Mouse (Mus musculus) cerebellum, adult 8-10 months (tissue): ENCODE measurements around the gene Elfn1.
"Not testable (repeated sequence)": the region's sequence is repeated elsewhere in the genome, so short reads cannot be mapped to it uniquely, and the experiment has no call there.

Experiments
- DNase-seq: peaks from one replicate; pipeline ENCODE4 v3.0.0; 2022

The Elfn1 gene

DNA sequence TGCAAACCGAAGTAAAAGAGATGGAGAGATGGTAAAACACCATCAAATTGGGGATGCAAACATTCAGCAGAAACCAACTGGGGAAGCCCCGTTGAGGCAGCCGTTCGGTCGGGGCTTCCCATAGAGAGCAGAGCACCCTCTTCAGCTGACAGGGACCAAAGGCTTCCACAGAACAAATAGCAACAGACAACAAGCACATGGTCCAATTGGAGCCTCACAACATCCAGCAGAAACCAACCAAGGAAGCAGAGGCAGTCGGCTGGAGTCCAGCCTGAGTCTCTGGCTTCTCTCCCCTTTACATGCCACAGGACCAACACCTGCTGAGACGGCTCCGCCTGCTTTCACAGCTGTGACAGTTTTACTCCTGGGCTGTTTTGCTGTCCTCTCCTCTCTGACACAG, 69.7 kb downstream of the Elfn1 start:
- no peak for DNase-seq

DNA sequence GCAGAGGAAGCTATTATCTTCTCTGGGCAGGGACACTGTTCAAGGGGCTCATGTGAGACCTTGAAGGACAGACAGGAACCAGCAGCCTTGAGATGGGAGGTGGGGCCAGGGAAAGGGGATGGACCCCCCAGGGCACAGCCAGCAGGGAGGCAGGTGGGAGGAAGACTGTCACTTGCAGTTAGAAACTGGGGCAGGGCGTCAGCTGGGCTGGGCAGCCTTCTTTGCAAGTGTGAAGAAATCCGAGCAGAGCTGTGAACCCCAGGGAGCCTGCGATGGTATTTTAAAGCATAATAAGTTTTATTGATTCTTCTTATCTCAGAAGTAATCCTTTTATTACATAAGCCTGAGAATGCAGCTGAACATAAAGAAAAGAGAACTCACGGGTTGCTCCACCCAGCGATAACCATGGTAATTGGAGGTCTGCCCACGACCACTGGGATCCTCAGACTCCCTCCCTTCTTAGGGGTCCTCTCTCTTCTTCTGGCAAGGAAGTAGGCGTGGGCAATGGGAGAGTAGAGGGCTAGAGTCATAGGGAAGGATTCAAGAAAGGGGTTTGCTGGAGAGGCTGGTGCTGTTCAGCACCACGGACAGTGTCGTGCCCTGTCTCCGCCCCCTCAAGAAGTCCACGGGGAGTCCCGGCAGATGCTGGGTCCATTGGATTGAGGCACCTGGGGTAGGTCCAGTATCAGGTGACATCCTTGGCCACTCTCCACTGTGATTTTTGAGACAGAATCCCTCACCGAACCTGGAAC, 71.0 kb downstream of the Elfn1 start:
- DNase-seq, result no peak

DNA sequence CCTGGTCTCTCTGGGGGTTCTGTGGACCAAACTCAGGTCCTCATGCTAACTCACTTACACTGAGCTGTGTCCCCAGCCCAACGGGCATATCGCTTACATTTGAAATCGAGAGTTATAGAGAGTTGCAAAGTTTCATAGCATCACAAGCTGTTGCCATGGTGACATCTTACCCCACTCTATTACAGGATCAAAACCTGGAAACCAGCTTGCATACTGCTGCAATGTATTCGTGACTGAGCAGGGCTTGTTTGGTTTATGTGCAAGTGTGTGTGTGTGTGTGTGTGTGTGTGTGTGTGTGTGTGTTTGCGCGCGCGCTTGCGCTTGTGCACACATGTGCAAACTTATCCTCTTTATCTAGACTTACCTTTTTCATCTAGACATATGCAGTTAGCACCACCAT, 71.6 kb downstream of the Elfn1 start:
- DNase-seq, result no peak

DNA sequence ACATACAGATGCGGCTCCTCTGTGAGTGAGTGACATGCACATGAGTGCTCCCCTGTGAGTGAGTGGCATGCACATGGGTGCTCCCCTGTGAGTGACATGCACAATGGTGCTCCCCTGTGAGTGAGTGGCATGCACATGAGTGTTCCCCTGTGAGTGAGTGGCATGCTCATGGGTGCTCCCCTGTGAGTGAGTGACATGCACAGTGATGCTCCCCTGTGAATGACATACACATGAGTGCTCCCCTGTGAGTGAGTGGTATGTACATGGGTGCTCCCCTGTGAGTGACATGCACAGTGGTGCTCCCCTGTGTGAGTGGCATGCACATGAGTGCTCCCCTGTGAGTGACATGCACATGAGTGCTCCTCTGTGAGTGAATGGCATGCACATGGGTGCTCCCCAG, 74.2 kb downstream of the Elfn1 start:
- no peak for DNase-seq

DNA sequence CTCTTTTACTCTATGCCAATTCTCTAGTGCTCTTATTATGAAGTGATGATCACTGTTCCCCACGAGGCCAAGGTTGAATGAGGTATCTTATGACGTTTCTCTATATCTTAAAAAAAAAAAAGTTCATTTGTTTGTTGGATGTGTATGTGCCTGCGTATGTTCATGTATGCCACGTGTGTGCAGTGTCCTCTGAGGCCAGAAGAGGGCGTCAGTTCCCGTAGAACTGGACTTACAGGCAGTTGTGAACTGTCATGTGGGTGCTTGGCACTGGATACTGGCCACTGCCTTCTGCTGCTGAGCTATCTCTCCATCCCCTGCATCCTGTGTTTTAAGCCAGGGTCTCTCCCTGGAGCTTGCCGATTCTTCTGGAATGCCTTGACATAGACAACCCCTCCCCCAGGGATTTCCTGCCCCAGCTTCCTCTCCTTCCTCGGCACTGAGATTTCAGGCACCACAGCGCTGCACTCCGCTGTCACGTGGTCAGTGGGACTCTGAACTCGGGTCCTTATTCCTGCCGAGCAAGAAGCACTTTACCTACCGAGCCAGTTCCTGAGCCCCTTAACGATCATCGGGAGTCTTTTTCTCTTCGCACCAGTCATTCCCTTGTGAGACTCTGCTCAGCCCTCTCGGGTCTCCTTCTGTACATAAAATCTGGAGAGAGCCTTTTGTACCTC, 77.5 kb downstream of the Elfn1 start:
- no peak for DNase-seq

DNA sequence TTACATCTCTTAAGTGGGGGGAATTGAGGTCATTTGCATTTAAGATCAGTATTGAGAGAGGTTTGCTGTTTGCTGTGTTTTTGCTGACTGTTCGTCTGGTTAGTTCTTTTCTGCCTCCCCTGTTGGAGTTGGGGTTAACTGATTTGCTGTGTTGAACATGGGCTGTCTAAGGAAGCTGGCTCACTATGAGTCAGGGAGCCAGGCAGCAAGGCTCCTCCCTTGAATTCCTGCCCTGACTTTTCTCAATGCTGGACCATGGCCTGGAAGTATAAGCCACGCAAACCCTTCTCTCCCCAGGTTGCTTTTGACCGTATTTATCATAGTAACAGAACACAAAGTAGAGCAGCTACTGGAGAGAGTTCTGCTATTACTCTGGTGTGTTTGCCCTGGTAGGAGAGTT, 83.8 kb downstream of the Elfn1 start:
- no peak for DNase-seq

DNA sequence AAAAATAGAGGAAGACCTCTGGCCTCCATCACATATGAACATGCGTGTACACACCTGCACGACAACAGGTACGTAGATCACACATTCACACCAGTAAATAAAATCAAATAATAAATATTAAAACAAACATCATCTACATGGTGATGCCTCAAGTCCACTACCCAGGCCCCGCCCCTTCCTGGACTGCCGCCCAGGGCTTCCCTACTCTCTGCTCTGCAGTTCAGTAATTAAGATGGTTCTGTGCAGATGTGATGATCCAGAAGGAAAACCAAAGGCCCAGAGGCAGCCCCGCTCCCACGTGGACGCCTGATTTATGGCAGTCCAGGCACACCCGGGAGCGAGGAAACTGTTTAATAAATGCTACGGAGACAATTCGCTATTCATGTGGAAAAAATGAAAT, 90.6 kb downstream of the Elfn1 start:
- DNase-seq, result not testable (repeated sequence)

DNA sequence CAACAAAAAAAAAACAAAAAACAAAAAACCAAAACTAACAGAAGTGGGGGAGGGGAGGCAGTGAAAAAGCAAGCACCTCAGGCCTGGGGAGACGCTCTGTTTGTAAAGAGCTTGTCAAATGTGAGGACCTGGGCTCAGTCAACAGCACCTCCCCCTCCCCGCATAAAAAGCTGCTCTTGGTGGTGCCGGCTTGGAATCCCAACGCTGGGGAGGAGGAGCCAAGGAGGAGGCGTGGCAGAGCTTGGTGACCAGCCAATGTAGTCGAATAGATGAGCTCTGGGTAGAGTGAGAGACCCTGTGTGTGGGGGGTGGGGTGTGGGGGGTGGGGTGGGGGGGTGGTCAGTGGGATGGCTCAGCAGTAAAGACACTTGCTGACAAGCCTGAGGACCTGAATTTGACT, 91.2 kb downstream of the Elfn1 start:
- DNase-seq, result no peak

DNA sequence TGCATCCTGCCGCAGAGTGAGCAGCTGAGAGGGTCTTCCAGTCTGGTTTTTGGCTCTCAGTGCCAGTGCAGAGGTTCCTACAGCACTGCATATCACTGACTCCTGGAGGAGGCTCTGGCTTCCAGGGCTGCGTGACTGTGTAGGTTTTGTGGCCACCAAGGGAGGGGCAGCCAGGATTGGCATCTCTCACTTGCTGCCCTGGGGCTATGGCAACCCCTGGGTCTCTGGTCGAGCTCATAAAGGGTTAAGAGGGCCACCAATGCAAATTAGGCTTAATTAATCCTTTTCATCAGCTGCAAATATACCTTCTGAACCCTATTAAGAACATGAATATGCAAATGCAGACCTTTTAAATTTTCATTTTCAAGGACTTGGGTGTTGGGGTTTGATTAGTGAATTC, 94.8 kb downstream of the Elfn1 start:
- DNase-seq, result no peak

DNA sequence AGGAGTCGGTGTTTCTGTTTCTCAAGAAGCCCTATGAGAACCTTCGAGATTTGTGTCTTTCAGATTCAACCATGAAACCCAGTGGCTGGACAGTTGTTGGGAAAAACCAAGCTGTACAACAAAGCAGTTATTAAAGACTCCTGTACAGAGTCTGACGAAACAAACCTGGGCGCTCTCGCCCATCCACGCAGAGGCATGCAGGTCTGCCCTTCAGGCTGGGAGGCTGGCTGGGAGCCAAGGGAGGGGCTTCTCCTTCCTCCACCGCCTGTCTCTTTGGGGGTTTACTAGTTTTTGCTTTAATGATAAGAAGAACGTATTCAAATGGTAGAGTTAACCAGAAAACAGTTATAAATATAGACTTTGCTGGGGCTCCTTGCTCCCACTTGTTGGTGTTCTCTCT, 99.1 kb downstream of the Elfn1 start:
- DNase-seq, result no peak

DNA sequence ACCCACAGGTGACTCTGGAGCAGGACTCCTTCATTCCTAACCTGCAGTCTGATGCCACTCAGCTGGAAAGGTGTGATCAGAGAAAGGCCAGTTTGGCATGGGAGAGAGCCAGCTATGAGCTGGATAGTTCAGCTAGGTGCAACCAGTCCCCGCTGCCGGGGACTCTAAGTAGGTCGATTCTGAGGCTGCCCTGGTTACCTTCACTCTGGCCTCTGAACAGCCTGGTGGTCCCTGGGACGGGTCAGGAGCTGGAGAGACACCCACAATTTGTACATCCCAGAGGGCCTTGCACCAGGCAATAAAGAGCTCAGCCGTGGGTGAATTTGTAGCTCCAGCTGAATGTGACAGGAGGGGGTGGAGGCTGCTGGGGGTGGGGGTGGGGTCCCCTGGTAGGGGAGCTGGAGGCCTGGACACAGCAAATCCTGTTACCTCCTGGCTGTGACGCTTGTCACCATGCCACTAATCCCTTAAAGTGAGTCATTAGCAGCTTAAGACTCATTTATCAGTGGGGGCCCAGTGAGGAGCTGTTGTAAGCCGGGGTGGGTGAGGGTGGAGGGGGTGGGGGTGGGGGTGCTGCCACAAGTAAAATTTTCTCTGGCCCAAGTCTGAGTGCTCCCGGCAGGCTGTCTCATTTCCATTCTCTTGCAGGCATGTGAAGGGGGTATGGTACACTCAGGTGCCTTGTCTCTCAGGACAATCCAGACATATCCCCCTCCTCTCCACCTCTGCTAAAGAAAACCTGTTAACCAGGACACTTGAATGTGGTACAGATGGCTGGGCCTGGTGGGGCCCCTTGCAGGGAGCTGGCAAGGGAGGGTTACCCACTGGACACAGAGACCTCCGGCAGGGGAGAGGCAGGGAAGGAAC, 100.1 kb downstream of the Elfn1 start:
- DNase-seq, result no peak

DNA sequence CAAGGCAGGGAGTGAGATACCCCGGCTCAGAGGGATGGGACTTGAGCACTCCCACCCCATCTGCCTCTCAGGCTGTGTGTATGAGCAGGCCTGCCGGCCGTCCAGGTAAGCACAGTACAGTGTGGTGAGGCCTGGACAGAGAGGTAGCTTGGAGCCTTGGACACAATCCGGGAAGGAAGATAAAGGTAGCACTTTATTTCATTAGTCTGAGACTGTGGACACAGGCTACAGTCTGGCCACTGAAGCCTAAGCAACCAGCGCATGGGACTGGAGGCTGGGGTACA, 100.7 kb downstream of the Elfn1 start:
- DNase-seq, result no peak

DNA sequence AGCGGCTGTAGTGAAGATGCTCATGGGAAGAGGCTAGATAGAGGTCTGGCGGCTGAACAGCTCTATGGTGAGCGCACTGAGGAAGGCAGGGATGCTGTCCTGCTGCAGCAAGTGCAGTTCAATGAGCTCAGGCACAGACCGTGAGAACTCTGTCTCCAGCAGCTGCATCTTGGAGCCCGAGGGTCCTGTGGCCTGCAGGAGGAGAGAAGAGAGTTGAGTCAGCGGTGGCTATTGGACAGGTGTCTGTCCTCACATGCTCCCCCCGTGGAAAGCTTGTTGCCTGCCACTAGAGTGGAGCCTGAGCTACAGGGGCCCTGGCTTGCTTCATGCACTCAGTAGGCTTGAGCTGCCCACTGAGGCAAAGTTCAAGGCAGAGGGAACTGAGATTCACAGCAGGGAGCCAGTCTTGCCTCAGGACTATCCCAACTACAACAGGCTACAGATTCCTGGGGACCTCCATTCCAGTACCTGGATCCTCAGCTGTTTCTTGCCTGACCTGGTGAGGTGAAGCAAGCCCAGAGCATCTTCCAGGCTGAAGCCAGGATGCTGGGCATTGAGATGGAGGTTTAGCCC, 101.4 kb downstream of the Elfn1 start:
- no peak for DNase-seq

DNA sequence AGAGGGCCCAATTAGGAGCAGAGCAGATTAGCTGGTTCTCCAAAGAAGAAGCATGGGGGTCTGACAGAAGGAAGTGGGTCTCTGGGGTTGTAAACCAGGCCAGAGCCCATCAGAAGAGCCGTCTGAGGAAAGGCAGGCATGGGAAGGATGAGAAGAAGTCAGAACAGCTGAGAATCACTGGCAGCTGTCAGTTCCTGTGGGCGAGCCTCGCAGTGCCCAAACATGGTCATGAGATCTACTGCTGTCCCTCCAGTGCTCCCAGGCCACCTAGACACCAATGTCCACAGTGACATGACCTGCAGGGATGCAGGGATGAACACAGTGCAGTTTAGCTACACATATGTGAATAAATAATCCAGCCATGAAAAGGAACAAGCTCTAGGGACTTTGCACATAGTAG, 102.7 kb downstream of the Elfn1 start:
- DNase-seq, result no peak

DNA sequence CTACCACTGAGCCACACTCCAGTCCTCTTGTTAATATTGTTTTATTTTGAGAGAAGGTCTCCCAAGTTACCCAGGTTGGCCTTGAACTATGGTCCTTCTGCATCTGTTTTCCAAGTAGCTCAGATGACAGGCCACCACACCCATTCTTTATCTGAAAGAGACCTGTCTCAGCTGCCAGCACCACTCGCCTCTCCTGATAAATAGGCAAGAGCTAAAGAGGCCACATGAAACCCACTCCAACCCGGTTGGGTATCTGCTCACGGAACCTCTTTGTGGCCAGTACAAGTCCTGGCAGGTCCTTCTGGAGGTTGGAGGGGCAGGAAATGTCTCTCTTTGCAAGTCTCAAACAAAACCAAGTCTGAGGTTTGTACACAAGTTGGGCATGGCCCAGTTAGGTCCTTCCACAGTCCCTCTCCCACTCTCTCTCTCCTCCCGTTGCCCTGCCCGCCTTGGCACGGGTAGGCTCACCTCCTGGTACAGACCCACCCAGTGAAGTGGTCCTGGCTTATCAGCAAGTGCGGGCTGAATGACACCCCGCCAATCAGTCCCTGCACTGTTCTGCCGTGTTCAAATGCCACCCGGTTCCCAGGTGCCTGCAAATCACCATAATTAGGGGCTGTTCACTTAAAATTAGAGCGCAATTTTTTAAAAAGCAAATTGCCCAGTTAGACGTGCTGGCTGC, 104.7 kb downstream of the Elfn1 start:
- DNase-seq, result no peak

DNA sequence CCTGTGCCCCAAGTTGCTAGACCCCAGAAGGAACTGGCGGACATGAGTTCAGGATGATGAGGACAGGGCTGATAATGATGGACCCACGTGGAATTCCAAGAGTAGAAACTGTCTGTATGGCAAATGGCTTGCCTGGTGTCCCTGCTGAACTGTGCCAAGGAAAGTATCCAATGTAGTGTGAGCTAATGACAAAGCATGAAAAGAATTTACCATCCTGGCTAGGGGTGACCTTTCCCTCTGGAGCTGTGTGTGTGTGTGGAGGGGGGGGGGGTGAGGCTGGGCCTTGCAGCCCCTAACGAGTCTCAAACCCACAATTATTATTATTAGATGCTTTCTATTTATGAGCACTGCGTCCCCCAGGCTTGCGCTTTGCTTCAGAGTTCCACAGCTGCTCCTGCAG, 105.9 kb downstream of the Elfn1 start:
- DNase-seq, result no peak

DNA sequence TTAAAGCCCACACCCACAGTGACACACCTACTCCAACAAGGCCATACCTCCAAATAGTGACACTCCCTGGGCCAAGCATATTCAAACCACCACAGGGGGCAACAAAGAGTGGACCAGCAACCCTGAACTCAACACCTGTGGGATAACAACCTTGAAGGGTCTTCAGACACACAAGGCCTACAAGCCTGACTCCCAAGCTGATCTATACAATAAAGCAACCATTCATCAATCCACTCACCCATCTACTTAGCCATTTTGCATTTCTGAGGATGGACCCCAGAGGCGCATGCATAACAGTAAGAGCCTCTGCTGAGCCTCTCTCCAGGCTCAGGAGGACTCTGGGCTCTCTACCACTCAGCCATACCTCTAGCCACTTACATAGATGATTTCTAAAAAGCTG, 109.2 kb downstream of the Elfn1 start:
- no peak for DNase-seq

DNA sequence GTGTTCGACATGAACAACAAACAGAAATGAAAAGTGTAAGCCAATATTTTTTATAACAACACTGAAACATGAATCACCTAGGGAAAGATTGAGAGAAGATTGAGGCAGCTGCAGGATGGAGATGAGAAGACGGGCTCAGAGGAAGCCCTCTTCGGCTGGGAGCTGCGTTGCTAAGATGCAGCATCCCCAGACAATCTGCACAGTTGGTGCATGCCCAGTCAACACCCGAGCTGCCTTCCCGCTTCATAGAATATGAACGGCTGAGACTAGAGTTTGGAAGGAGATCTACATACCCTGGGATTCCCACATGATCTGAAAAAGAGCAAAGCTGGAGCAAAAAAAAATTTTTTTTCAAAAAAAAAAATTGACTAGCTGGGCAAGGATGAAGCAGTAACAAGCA, 111.0 kb downstream of the Elfn1 start:
- DNase-seq, result no peak

DNA sequence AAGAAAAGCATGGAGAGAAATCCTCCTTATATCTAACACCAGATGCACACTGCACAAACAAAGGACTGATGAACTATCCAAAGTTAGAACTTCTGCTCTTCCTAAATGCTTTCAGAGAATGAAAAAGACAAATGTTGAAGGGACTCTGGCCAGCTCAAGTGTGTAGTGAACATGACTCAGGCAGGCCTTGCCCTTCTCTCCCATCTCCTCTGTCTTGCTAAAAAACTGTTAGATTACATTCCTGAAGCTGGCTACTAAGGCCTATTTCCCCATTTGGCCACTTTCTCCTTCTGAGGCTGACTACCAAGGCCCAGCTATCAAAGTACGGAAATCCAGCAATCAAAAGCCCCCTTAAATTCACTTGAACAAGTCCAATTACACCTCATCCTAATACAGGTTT, 111.9 kb downstream of the Elfn1 start:
- no peak for DNase-seq

DNA sequence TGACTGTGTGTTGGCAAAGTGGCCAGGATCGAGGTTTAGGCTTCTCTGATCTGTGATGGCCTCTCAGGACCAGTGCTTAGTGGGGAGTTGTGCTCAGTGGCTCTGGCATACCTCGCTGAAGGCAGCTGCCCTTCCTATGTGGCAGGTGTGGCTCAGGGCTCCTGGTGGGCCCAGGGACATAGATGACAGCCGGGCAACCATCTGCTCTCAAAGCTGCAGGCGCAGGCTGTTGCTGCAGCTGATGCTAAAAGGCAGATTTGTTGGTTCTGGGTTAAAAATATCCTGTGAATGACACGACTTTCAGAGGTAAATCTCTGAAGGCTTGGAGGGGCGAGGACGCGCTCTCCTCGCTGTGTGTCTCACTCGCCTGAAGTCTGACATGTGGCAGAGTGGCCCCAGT, 114.0 kb downstream of the Elfn1 start:
- DNase-seq, result peak; percentile 58

DNA sequence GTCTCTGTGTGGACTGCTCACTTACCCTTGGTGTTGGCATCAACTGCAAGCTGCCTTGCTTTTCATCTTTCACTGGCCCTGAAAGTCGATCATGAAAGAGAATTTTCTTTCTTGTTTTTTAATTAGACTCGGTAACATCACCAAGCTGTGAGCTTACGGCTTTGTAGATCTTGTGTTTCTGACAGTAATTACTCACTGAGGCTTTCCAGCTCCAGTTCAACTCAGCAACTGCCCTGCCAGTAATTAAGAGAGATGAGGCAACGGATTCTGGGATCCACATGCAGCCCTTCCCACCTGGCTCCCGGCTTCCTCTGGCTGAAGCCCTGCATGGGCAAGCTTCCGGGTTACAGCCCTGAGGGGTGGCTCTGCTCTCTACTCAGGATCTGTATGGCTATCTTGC, 115.1 kb downstream of the Elfn1 start:
- no peak for DNase-seq

DNA sequence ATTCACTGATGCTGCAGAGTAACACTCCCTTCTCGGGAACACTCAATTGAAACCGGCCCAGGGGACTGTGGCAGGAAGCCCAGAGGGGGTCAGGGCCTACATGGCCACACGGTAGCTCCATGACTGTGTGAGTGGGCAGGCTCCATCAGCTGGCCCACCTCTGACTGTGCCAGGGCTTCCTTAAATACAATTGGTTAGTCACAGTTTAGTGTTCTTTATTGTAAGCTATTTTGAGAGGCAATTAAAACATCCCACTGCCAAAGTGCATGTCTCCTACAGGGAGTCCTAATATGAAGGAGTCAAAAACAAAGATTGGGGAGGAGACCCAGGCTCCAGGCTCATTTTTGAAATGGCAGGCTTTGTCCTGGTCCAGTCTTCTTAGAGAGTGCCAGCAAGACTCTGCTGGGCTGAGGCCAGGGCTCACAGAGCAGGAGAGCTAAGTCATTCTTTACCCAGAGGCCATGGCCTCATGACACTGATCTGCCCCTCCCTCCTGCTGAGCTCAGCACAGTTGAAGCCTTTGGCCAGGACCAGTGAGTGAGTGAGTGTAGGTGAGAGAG, 116.3 kb downstream of the Elfn1 start:
- DNase-seq, result no peak
